Mouse (Mus musculus) brain, embryonic 14.5 days (tissue): Measurements from ENCODE around the gene Wrap53.

ENCODE experiments used
- CTCF ChIP-seq: fragments of 200-500 bp; IDR thresholded peaks from 2 replicates; pipeline ENCODE4 v1.5.1; 2012; ENCODE audit warnings: inconsistent platforms, mild to moderate bottlenecking, moderate library complexity, borderline replicate concordance; ENCODE audit not compliant: insufficient read depth, insufficient read length; ENCODE audit errors: extremely low read depth
- POLR2A ChIP-seq: fragments of 200-500 bp; IDR thresholded peaks from 2 replicates; pipeline ENCODE4 v1.6.1; 2012; ENCODE audit warnings: mild to moderate bottlenecking, inconsistent platforms, borderline replicate concordance; ENCODE audit not compliant: poor library complexity, insufficient read depth, insufficient read length, severe bottlenecking; ENCODE audit errors: extremely low read depth

GRCm38 (mm10) chr11:69523651-69524050 is 56.4 kb downstream of the Wrap53 start:
- no peak for TF ChIP-seq POLR2A
- no peak for TF ChIP-seq CTCF
